Mouse (Mus musculus) layer of hippocampus, adult 8-10 months (tissue): ENCODE results near the gene Pan2. TPM values are rescaled to one million over a fixed set of nuclear protein-coding genes. Genes with fewer than 3 reads are reported as not detected.

Source experiments
- total RNA-seq, 4 experiments: library from RNA; stranded (reverse); gene quantifications; 2 replicates each; pipeline ENCODE4 v1.2.4; 2022

The Pan2 gene
- total RNA-seq, 4 experiments from 2014 or later: 14.6 to 16.3 (median 15.5) TPM

Other genes starting within 250 kb of the Pan2 start
- 100 to 1,000 TPM; 128 to 136 (median 133) TPM for gene Ptges3, start 244.4 kb upstream of the Pan2 start, total RNA-seq
- gene Atp5b, start 220.1 kb upstream of the Pan2 start, total RNA-seq: 1,000 to 10,000 TPM; 1,554 to 1,727 (median 1,622) TPM
- gene Baz2a, start 211.8 kb upstream of the Pan2 start, total RNA-seq: 10 to 100 TPM; 38.8 to 50.0 (median 46.3) TPM
- gene Rbms2, start 123.0 kb upstream of the Pan2 start, total RNA-seq: 10 to 100 TPM; 12.1 to 19.4 (median 16.5) TPM
- gene Gls2, start 108.9 kb upstream of the Pan2 start, total RNA-seq: 10 to 100 TPM; 24.4 to 33.2 (median 24.6) TPM
- gene Spryd4, start 91.5 kb upstream of the Pan2 start, total RNA-seq: 10 to 100 TPM in 1 of 4 experiments, 1 to 10 TPM in 3; 9.2 to 10.3 (median 9.6) TPM
- gene Mip, start 77.5 kb upstream of the Pan2 start, total RNA-seq: not detected
- 1 to 10 TPM; 5.7 to 8.0 (median 7.4) TPM for gene Timeless, start 71.3 kb upstream of the Pan2 start, total RNA-seq
- gene Apon, start 49.2 kb upstream of the Pan2 start, total RNA-seq: not detected
- gene Apof, start 34.7 kb upstream of the Pan2 start, total RNA-seq: not detected
- gene Stat2, start 32.8 kb upstream of the Pan2 start, total RNA-seq: 10 to 100 TPM; 34.3 to 39.3 (median 37.8) TPM
- not detected for gene Il23a, start 4.6 kb upstream of the Pan2 start, total RNA-seq
- gene Cnpy2, start 19.1 kb downstream of the Pan2 start, total RNA-seq: 10 to 100 TPM; 69.2 to 89.4 (median 82.4) TPM
- 100 to 1,000 TPM; 221 to 231 (median 224) TPM for gene Cs, start 34.4 kb downstream of the Pan2 start, total RNA-seq
- 10 to 100 TPM; 47.5 to 57.4 (median 51.9) TPM for gene Coq10a, start 65.7 kb downstream of the Pan2 start, total RNA-seq
- gene Ankrd52, start 73.8 kb downstream of the Pan2 start, total RNA-seq: 10 to 100 TPM; 46.3 to 57.3 (median 50.2) TPM
- gene Slc39a5, start 97.9 kb downstream of the Pan2 start, total RNA-seq: under 1 TPM in 3 of 4 experiments, not detected in 1; 0.35 to 0.45 (median 0.43) TPM
- 100 to 1,000 TPM in 2 of 4 experiments, 10 to 100 TPM in 2; 94.4 to 107 (median 100) TPM for gene Nabp2, start 108.2 kb downstream of the Pan2 start, total RNA-seq
- gene Rnf41, start 108.3 kb downstream of the Pan2 start, total RNA-seq: 10 to 100 TPM; 71.7 to 79.9 (median 75.7) TPM
- 100 to 1,000 TPM; 238 to 267 (median 258) TPM for gene Smarcc2, start 155.9 kb downstream of the Pan2 start, total RNA-seq
- 100 to 1,000 TPM; 486 to 591 (median 538) TPM for gene Myl6, start 190.8 kb downstream of the Pan2 start, total RNA-seq
- gene Myl6b, start 195.3 kb downstream of the Pan2 start, total RNA-seq: 10 to 100 TPM; 18.4 to 23.6 (median 22.6) TPM
- 10 to 100 TPM in 2 of 4 experiments, 1 to 10 TPM in 2; 7.0 to 11.5 (median 9.3) TPM for gene Esyt1, start 222.5 kb downstream of the Pan2 start, total RNA-seq
- gene Zc3h10, start 244.4 kb downstream of the Pan2 start, total RNA-seq: 10 to 100 TPM; 12.7 to 17.0 (median 15.2) TPM
- 1,000 to 10,000 TPM; 1,259 to 1,817 (median 1,529) TPM for gene Rpl41, start 246.0 kb downstream of the Pan2 start, total RNA-seq